Mouse (Mus musculus): Measurements from ENCODE around the gene Tinf2. TPM values are rescaled to one million over a fixed set of nuclear protein-coding genes. Genes with fewer than 3 reads are reported as not detected.
A peak's percentile ranks its signal among the peaks of the same experiment; 100 is the strongest.

Gene Tinf2
- polyA plus RNA-seq, 1 experiment: 38.1 TPM

- 39% methylated on average over 4 of the region's 4 CpGs for WGBS
- Histone ChIP-seq H3K4me1 (ENCODE audit: control insufficient read depth, insufficient read depth, low read length) (no peaks in the 10 kb centered on the region; the same call in 1 of the 2 replicates), H3K4me3 (replicated peaks; ENCODE audit: control insufficient read depth, low read depth, low read length) (no peak overlapping the region), H3K27ac (ENCODE audit: control insufficient read depth, insufficient read depth, low read depth, low read length, poor library complexity) (no peak overlapping the region)
- no peak for TF ChIP-seq POLR2A (IDR thresholded peaks at IDR 0.05; ENCODE audit: borderline replicate concordance, control insufficient read depth, low read depth, low read length)
- TF ChIP-seq CTCF (IDR thresholded peaks at IDR 0.05; ENCODE audit: control insufficient read depth, insufficient read depth, low read length): no peak
Measured at GRCm38 (mm10) chr14:55697226-55697625, 15.6 kb upstream of the Tinf2 start.

- Histone ChIP-seq H3K27ac (ENCODE audit: control insufficient read depth, insufficient read depth, low read depth, low read length, poor library complexity) (no peak overlapping the region), H3K4me3 (replicated peaks; ENCODE audit: control insufficient read depth, low read depth, low read length) (no peak overlapping the region), H3K4me1 (ENCODE audit: control insufficient read depth, insufficient read depth, low read length) (no peaks in the 10 kb centered on the region)
- TF ChIP-seq POLR2A (IDR thresholded peaks at IDR 0.05; ENCODE audit: borderline replicate concordance, control insufficient read depth, low read depth, low read length) (no peak), CTCF (IDR thresholded peaks at IDR 0.05; ENCODE audit: control insufficient read depth, insufficient read depth, low read length) (no peak)
- 75% methylated on average over 10 of the region's 10 CpGs for WGBS
Measured at GRCm38 (mm10) chr14:55689433-55689832, 7.8 kb upstream of the Tinf2 start.

GRCm38 (mm10) chr14:55682118-55682493 is 486 bp upstream of the Tinf2 start:
- Histone ChIP-seq H3K27ac (ENCODE audit: control insufficient read depth, insufficient read depth, low read depth, low read length, poor library complexity) (peak overlapping the region; percentile 96), H3K4me3 (replicated peaks; ENCODE audit: control insufficient read depth, low read depth, low read length) (peak overlapping the region; percentile 74), H3K4me1 (ENCODE audit: control insufficient read depth, insufficient read depth, low read length) (no peaks in the 10 kb centered on the region)
- TF ChIP-seq CTCF (IDR thresholded peaks at IDR 0.05; ENCODE audit: control insufficient read depth, insufficient read depth, low read length): no peak
- TF ChIP-seq POLR2A (IDR thresholded peaks at IDR 0.05; ENCODE audit: borderline replicate concordance, control insufficient read depth, low read depth, low read length): no peak
- 8% methylated on average over 3 of the region's 3 CpGs for WGBS

GRCm38 (mm10) chr14:55677615-55678014 is 4.0 kb downstream of the Tinf2 start:
- no peak overlapping the region for H3K4me3 ChIP-seq (replicated peaks; ENCODE audit: control insufficient read depth, low read depth, low read length)
- H3K27ac ChIP-seq (ENCODE audit: control insufficient read depth, insufficient read depth, low read depth, low read length, poor library complexity): no peak overlapping the region
- WGBS: 66% methylated on average over 4 of the region's 4 CpGs
- no peaks in the 10 kb centered on the region for H3K4me1 ChIP-seq (ENCODE audit: control insufficient read depth, insufficient read depth, low read length)
- TF ChIP-seq CTCF (IDR thresholded peaks at IDR 0.05; ENCODE audit: control insufficient read depth, insufficient read depth, low read length) (no peak), POLR2A (IDR thresholded peaks at IDR 0.05; ENCODE audit: borderline replicate concordance, control insufficient read depth, low read depth, low read length) (no peak)

- Histone ChIP-seq H3K4me1 (ENCODE audit: control insufficient read depth, insufficient read depth, low read length) (no peaks in the 10 kb centered on the region; the same call in 1 of the 2 replicates), H3K27ac (ENCODE audit: control insufficient read depth, insufficient read depth, low read depth, low read length, poor library complexity) (no peak overlapping the region), H3K4me3 (replicated peaks; ENCODE audit: control insufficient read depth, low read depth, low read length) (peak overlapping the region; percentile 75)
- 53% methylated on average over 7 of the region's 7 CpGs for WGBS
- no peak for TF ChIP-seq CTCF (IDR thresholded peaks at IDR 0.05; ENCODE audit: control insufficient read depth, insufficient read depth, low read length)
- no peak for TF ChIP-seq POLR2A (IDR thresholded peaks at IDR 0.05; ENCODE audit: borderline replicate concordance, control insufficient read depth, low read depth, low read length)
Measured at GRCm38 (mm10) chr14:55672741-55673060, 8.9 kb downstream of the Tinf2 start.

GRCm38 (mm10) chr14:55671833-55672740 is 9.5 kb downstream of the Tinf2 start, which contains the start of the genes Gmpr2 and Nedd8:
Gene Gmpr2, plus strand, starts transcription at chr14:55671941.
Gene Nedd8, minus strand, starts transcription at chr14:55672124.
- peak; percentile 63; the same call in 1 of the 2 replicates for TF ChIP-seq POLR2A (IDR thresholded peaks at IDR 0.05; ENCODE audit: borderline replicate concordance, control insufficient read depth, low read depth, low read length)
- TF ChIP-seq CTCF (IDR thresholded peaks at IDR 0.05; ENCODE audit: control insufficient read depth, insufficient read depth, low read length): 0 out of 2 replicates have a peak, but pooled peaks have one; percentile 7
- WGBS: under 1% methylated on average over 38 of the region's 38 CpGs
- H3K4me1 ChIP-seq (ENCODE audit: control insufficient read depth, insufficient read depth, low read length): no peaks in the 10 kb centered on the region; the same call in 1 of the 2 replicates
- H3K4me3 ChIP-seq (replicated peaks; ENCODE audit: control insufficient read depth, low read depth, low read length): peak within 1 kb of the TSS; percentile 75
- peak within 1 kb of the TSS; percentile 80 for H3K27ac ChIP-seq (ENCODE audit: control insufficient read depth, insufficient read depth, low read depth, low read length, poor library complexity)

GRCm38 (mm10) chr14:55671486-55671832 is 10.2 kb downstream of the Tinf2 start:
- Histone ChIP-seq H3K4me3 (replicated peaks; ENCODE audit: control insufficient read depth, low read depth, low read length) (peak overlapping the region; percentile 75), H3K4me1 (ENCODE audit: control insufficient read depth, insufficient read depth, low read length) (no peaks in the 10 kb centered on the region; the same call in 1 of the 2 replicates), H3K27ac (ENCODE audit: control insufficient read depth, insufficient read depth, low read depth, low read length, poor library complexity) (peak overlapping the region; percentile 80)
- TF ChIP-seq POLR2A (IDR thresholded peaks at IDR 0.05; ENCODE audit: borderline replicate concordance, control insufficient read depth, low read depth, low read length) (no peak), CTCF (IDR thresholded peaks at IDR 0.05; ENCODE audit: control insufficient read depth, insufficient read depth, low read length) (no peak)
- WGBS: under 1% methylated on average over 12 of the region's 12 CpGs

GRCm38 (mm10) chr14:55660636-55661035 is 21.0 kb downstream of the Tinf2 start:
- H3K27ac ChIP-seq (ENCODE audit: control insufficient read depth, insufficient read depth, low read depth, low read length, poor library complexity): 0 out of 2 replicates have a peak overlapping the region, but pooled peaks have one; percentile 69
- H3K4me3 ChIP-seq (replicated peaks; ENCODE audit: control insufficient read depth, low read depth, low read length): peak overlapping the region; percentile 76
- H3K4me1 ChIP-seq (ENCODE audit: control insufficient read depth, insufficient read depth, low read length): no peaks in the 10 kb centered on the region
- WGBS: 60% methylated on average over 2 of the region's 2 CpGs
- TF ChIP-seq POLR2A (IDR thresholded peaks at IDR 0.05; ENCODE audit: borderline replicate concordance, control insufficient read depth, low read depth, low read length) (no peak), CTCF (IDR thresholded peaks at IDR 0.05; ENCODE audit: control insufficient read depth, insufficient read depth, low read length) (no peak)

Measured in bone marrow, adult 2 months (tissue).